Mouse (Mus musculus) limb, embryonic 11.5 days (tissue): Measurements from ENCODE around the gene Astn2. TPM values are rescaled to one million over a fixed set of nuclear protein-coding genes. Genes with fewer than 3 reads are reported as not detected.
"Not testable (repeated sequence)": the region's sequence is repeated elsewhere in the genome, so short reads cannot be mapped to it uniquely, and the experiment has no call there.

Experiments used
- ATAC-seq: fragments of 200-750 bp; cut with Nextera tagmentation; 2 replicates; pipeline ENCODE4 v1.8.0; 2017; ENCODE audit warnings: low read depth; ENCODE audit not compliant: insufficient number of reproducible peaks, low FRiP score, low TSS enrichment
- DNase-seq: peaks from one replicate; pipeline ENCODE4 v3.0.0-alpha.2; 2015; ENCODE audit warnings: low spot score
- H3K27ac ChIP-seq: fragments of 300-500 bp; sonication (generic); replicated peaks from 2 replicates; pipeline ENCODE4 v1.5.1; 2014; ENCODE audit warnings: low read depth, mild to moderate bottlenecking, low read length
- H3K27me3 ChIP-seq: fragments of 300-500 bp; sonication (generic); 2 replicates; pipeline ENCODE4 v1.6.1; 2014; ENCODE audit warnings: mild to moderate bottlenecking, low read length, mixed read lengths; ENCODE audit not compliant: control insufficient read depth, insufficient read depth
- H3K36me3 ChIP-seq: fragments of 300-500 bp; sonication (generic); 2 replicates; pipeline ENCODE4 v1.6.1; 2014; ENCODE audit warnings: mild to moderate bottlenecking, low read length, moderate library complexity, mixed read lengths; ENCODE audit not compliant: control insufficient read depth, insufficient read depth
- H3K4me1 ChIP-seq: fragments of 300-500 bp; sonication (generic); 2 replicates; pipeline ENCODE4 v1.6.1; 2014; ENCODE audit warnings: low read length, mixed read lengths; ENCODE audit not compliant: control insufficient read depth, insufficient read depth
- H3K4me2 ChIP-seq: fragments of 300-500 bp; sonication (generic); 2 replicates; pipeline ENCODE4 v1.6.1; 2014; ENCODE audit warnings: low read depth, mild to moderate bottlenecking, moderate library complexity; ENCODE audit not compliant: severe bottlenecking
- H3K4me3 ChIP-seq: fragments of 300-500 bp; sonication (generic); 2 replicates; pipeline ENCODE4 v1.5.1; 2014; ENCODE audit warnings: low read depth, low read length
- H3K9ac ChIP-seq: fragments of 300-500 bp; sonication (generic); 2 replicates; pipeline ENCODE4 v1.6.1; 2014; ENCODE audit warnings: mild to moderate bottlenecking, low read length
- H3K9me3 ChIP-seq: fragments of 300-500 bp; sonication (generic); 2 replicates; pipeline ENCODE4 v1.6.1; 2016; ENCODE audit warnings: low read length; ENCODE audit not compliant: control insufficient read depth
- WGBS: fragments of 180-500 bp; shearing (Covaris S2); extraction: QIAGEN DNeasy Blood & Tissue Kit; methylation state at CpG from one replicate; pipeline ENCODE4 v1.1.7; 2014; 5-methylcytosine and 5-hydroxymethylcytosine counted together
- polyA plus RNA-seq: library from polyadenylated mRNA; unstranded; fragments of >200 nt; fragmentation: Nextera tagmentation; extraction: Ambion mirVana; gene quantifications from 2 replicates; pipeline ENCODE4 v1.2.1, GENCODE M21; 2014

Astn2 gene
- polyA plus RNA-seq, 1 experiment from 2014 or later = 0.47 TPM

GRCm38 (mm10) chr4:65687006-65687723 is 717.2 kb downstream of the Astn2 start:
- DNase-seq (no peak), ATAC-seq (no peak)
- Histone ChIP-seq H3K4me2 (no peak overlapping the region), H3K4me1 (no peaks in the 10 kb centered on the region), H3K9ac (no peak overlapping the region), H3K27ac (no peak overlapping the region), H3K27me3 (no peaks in the 10 kb centered on the region), H3K9me3 (no peaks in the 10 kb centered on the region), H3K36me3 (no peaks in the 10 kb centered on the region), H3K4me3 (no peak overlapping the region)
- 48% methylated on average over 1 of the region's 1 CpGs for WGBS

- Histone ChIP-seq H3K36me3 (no peaks in the 10 kb centered on the region), H3K4me3 (no peak overlapping the region), H3K27ac (no peak overlapping the region), H3K9ac (no peak overlapping the region), H3K4me2 (no peak overlapping the region), H3K9me3 (no peaks in the 10 kb centered on the region), H3K27me3 (no peaks in the 10 kb centered on the region), H3K4me1 (no peaks in the 10 kb centered on the region)
- WGBS = 49% methylated on average over 3 of the region's 3 CpGs
- no peak for DNase-seq
- ATAC-seq = no peak
Observed at GRCm38 (mm10) chr4:65686258-65687005, 718.0 kb downstream of the Astn2 start.

DNA sequence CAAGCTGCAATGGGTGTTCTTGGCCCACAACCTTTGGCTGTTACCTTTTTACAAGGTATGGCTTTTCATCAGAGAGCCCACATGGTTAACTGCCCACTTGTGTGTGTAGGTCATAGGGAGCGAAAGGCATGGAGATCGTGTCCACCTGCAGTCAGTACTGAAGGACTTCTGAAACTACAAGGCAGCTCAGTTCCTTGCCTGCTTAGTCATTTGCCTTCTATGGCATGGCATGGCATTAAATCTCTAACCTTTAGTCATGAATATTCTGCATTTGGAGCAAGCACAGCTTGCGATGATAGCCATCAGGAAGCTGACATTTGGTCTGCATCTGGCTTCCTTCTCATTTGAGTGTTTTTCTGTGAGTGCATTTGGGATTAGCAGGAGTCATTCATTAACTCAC is 720.0 kb downstream of the Astn2 start:
- no peak overlapping the region for H3K9ac ChIP-seq
- no peak overlapping the region for H3K27ac ChIP-seq
- H3K27me3 ChIP-seq = no peaks in the 10 kb centered on the region
- H3K4me1 ChIP-seq = no peaks in the 10 kb centered on the region
- H3K9me3 ChIP-seq = no peaks in the 10 kb centered on the region
- no peaks in the 10 kb centered on the region for H3K36me3 ChIP-seq
- WGBS = 86% methylated on average over 3 of the region's 3 CpGs
- H3K4me2 ChIP-seq = no peak overlapping the region
- DNase-seq = no peak
- no peak for ATAC-seq
- H3K4me3 ChIP-seq = no peak overlapping the region

DNA sequence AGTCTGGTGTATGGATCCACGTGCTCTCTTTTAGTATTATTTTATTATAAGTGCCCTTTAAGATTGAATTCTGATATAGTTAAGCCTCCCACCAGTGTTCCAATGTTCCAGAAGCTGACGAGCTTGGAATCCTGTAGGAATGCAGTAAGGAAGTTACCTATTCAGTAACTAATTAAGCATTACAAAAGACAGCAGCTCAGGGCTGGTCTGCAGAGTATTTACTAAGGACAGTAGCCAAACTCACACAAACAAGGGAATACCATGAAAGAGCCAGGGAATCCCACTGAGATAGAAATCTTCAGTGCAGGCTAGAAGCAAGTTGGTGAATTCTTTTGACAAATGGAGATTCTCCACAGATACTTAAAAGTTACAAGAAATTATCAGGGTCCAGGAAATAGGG is 724.6 kb downstream of the Astn2 start:
- not testable (repeated sequence) for H3K4me2 ChIP-seq, H3K9ac ChIP-seq, H3K27ac ChIP-seq, H3K27me3 ChIP-seq, H3K4me3 ChIP-seq, H3K4me1 ChIP-seq, ATAC-seq, H3K36me3 ChIP-seq, H3K9me3 ChIP-seq, DNase-seq
- 60% methylated on average over 2 of the region's 2 CpGs for WGBS

DNA sequence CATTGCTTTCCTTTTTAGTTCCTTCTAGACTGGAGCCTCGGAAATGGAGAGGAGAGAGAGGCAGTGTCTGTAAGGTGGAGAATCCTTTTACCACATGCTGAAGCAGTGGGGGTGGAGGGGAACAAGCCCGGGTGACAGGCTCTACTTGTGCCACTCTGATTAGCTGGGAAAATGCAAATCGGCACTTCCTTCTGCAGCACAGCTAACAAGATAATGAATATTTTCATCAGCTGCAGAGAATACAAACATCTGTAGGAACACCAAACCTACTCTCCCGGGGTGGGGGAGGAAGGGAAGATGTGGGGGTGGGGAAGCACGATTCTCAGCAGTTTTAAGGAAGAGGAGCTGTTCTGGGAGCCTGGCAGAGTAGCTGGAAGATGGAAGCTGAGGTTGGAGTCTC is 725.5 kb downstream of the Astn2 start:
- Histone ChIP-seq H3K27me3 (no peaks in the 10 kb centered on the region), H3K4me3 (no peak overlapping the region), H3K9me3 (no peaks in the 10 kb centered on the region), H3K4me2 (no peak overlapping the region), H3K9ac (no peak overlapping the region), H3K36me3 (no peaks in the 10 kb centered on the region), H3K4me1 (no peaks in the 10 kb centered on the region), H3K27ac (no peak overlapping the region)
- ATAC-seq (no peak), DNase-seq (no peak)
- 29% methylated on average over 5 of the region's 5 CpGs for WGBS

- H3K36me3 ChIP-seq = no peaks in the 10 kb centered on the region
- no peak overlapping the region for H3K9ac ChIP-seq
- H3K9me3 ChIP-seq = no peaks in the 10 kb centered on the region
- no peak overlapping the region for H3K4me3 ChIP-seq
- H3K4me2 ChIP-seq = no peak overlapping the region
- 69% methylated on average over 5 of the region's 5 CpGs for WGBS
- ATAC-seq (no peak), DNase-seq (no peak)
- no peaks in the 10 kb centered on the region for H3K27me3 ChIP-seq
- H3K27ac ChIP-seq = no peak overlapping the region
- no peaks in the 10 kb centered on the region for H3K4me1 ChIP-seq
Observed at GRCm38 (mm10) chr4:65678495-65678894, 725.9 kb downstream of the Astn2 start.

DNA sequence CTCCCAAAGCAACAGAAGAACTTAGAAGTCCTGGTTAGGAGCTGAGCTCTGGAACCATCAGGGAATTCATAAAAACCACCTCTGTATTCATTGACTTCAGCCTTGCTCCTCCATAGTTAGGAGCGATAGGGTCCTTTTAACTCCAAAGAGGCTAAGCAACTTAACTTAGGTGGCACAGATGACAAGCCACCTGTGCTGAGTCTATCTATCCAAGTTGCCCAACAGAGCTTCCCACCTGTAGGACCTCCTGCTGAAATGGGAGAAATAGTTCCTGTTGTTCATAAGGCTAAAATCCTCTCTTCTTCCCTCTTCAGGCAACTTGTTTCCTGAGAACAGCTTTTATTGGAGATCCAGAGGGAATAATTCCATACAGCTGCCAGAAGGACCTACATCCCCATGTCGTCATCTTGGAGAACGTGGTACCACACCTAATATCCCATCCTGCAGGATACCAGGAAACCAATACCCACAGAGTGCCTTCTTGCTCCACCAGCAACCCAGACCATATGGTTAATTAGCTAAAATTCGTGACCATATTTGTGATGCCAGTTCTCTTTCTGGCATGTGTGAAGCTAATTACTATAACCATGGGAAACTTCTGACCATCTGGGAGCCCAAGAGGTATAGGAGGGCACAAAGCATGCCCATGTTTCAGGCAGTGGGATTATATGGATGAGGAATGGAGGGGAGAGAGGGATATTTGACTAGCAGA is 730.0 kb downstream of the Astn2 start:
- H3K4me3 ChIP-seq = no peak overlapping the region
- no peaks in the 10 kb centered on the region for H3K4me1 ChIP-seq
- WGBS = 82% methylated on average over 4 of the region's 4 CpGs
- no peaks in the 10 kb centered on the region for H3K36me3 ChIP-seq
- ATAC-seq (no peak), DNase-seq (no peak)
- H3K9me3 ChIP-seq = no peaks in the 10 kb centered on the region
- H3K4me2 ChIP-seq = no peak overlapping the region
- no peak overlapping the region for H3K9ac ChIP-seq
- no peak overlapping the region for H3K27ac ChIP-seq
- H3K27me3 ChIP-seq = no peaks in the 10 kb centered on the region

DNA sequence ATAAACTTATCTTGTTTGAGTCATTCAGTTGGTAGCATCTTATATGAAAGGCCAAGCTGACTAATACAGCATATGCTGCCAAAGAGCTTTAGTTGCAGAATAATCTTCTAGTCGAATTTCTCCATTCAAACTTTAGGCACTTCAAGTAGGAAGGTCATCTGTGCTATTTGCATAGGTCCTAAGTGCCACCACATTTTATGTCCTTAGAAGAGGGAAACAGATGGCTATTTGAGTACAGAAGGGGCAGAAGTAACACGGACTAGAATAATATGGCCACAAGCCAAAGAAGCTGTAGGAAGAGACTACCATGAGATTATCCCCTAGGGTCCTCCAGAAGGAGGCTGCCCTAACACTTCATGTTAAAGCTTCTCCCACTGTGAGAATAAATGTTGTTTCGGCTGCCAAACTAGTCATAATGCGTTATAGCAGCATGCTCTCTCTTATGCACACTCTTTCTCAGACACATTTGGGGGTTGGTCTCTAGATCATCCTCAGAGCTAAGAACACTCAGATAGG is 730.9 kb downstream of the Astn2 start:
- WGBS = 88% methylated on average over 4 of the region's 4 CpGs
- ATAC-seq (no peak), DNase-seq (no peak)
- H3K27ac ChIP-seq = no peak overlapping the region
- H3K27me3 ChIP-seq = no peaks in the 10 kb centered on the region
- no peak overlapping the region for H3K4me2 ChIP-seq
- H3K9ac ChIP-seq = no peak overlapping the region
- H3K4me3 ChIP-seq = no peak overlapping the region
- H3K36me3 ChIP-seq = no peaks in the 10 kb centered on the region
- no peaks in the 10 kb centered on the region for H3K9me3 ChIP-seq
- no peaks in the 10 kb centered on the region for H3K4me1 ChIP-seq
